Comparison of ENCODE assay signal across 16 mouse cellular contexts in the genomic region with DNA sequence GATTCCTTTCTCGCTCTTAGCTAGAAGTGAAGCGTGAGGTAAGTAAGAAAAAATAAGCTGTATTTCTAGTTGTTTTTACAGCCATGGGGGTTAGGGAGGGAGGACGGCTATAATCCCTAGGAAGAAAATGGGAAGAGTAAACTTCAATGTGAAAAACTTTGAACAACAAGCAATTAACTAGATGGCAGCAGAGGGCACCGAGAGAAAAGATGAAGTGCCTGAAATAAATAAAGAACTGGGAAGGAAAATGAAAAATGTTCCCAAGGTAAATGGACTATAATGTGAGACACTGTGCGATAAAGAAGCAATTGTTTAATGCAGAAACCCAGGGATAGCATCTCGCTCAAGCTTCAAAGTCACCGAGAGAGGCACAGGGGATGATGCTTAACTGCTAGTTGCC.
"Had no signal": no experiment of that assay in that cellular context is flagged by ENCODE, and none has a peak within 500 bp of the region (broad histone marks: within the 10 kb centered on the region; RNA-seq: fewer than 3 reads in every experiment).

No protein-coding gene starts in this region.

- H3K9ac ChIP-seq: neural tube, embryonic 13.5 days; neural tube, embryonic 15.5 days; stomach, embryonic 15.5 days had no signal

- DNase-seq: retina, postnatal 1 day; right cerebral cortex, adult 18-20 months; right cerebral cortex, postnatal 14 days; right cerebral cortex, postnatal 25 days; right cerebral cortex, postnatal 4 days; spleen, adult 18-20 months; thymus, adult 18-20 months; thymus, adult 2 months; thymus, postnatal 14 days; thymus, postnatal 25 days; thymus, postnatal 36 days; thymus, postnatal 4 days had no signal

- H3K4me3 ChIP-seq: neural tube, embryonic 13.5 days; neural tube, embryonic 15.5 days; stomach, embryonic 15.5 days had no signal

- H3K4me2 ChIP-seq: neural tube, embryonic 13.5 days; neural tube, embryonic 15.5 days; stomach, embryonic 15.5 days had no signal

- H3K36me3 ChIP-seq: neural tube, embryonic 13.5 days; neural tube, embryonic 15.5 days; stomach, embryonic 15.5 days had no signal

- H3K27me3 ChIP-seq: neural tube, embryonic 13.5 days; neural tube, embryonic 15.5 days; stomach, embryonic 15.5 days had no signal

- H3K27ac ChIP-seq: neural tube, embryonic 13.5 days; neural tube, embryonic 15.5 days; stomach, embryonic 15.5 days; stomach, postnatal 0 days had no signal

- H3K4me1 ChIP-seq: neural tube, embryonic 13.5 days; neural tube, embryonic 15.5 days; stomach, embryonic 15.5 days had no signal

- H3K9me3 ChIP-seq: neural tube, embryonic 13.5 days; neural tube, embryonic 15.5 days; stomach, embryonic 15.5 days had no signal
